In the genomic region with DNA sequence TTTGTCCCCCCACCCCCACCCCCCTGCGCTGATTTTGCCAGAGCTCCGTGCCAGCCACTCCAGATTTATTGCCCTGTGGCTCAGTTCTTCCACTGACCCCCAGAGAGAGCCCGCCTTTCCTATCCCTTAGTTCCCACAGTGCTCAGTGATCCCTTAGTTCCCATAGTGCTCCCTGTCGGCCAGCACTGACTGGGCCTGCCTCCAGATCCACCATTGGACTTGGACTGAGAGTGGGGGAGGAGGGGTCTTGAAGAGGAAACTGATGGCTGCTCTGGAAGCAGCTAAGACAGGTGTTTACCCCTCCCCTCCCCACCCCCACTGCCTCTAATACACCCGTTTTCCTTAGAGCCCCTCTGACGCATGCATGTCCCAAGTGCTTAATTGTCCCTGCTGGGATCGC, we compare ENCODE assay signal across 13 mouse cellular contexts. TPM values are rescaled to one million over a fixed set of nuclear protein-coding genes. Genes with fewer than 3 reads are reported as not detected.
DNase-seq lines count a peak whose midpoint lies in the region; ATAC-seq lines count a peak whose summit lies in the region.
"Had no signal": no experiment of that assay in that cellular context is flagged by ENCODE, and none has a peak within 500 bp of the region (broad histone marks: within the 10 kb centered on the region; RNA-seq: fewer than 3 reads in every experiment).

No protein-coding gene starts in this region.

- no peak overlapping the region; the same call in 1 of the 2 replicates for H3K4me3 ChIP-seq in heart, embryonic 11.5 days (ENCODE audit: low read depth, low read length)
- H3K4me3 ChIP-seq in hindbrain, embryonic 11.5 days (ENCODE audit: low read depth, low read length), result no peak overlapping the region
- no peak overlapping the region for H3K4me3 ChIP-seq in midbrain, embryonic 16.5 days (ENCODE audit: low read depth, low read length)
- H3K4me3 ChIP-seq: myocyte had no signal

- no peak overlapping the region for H3K27ac ChIP-seq in heart, embryonic 11.5 days (ENCODE audit: low read depth, low read length)
- no peak overlapping the region for H3K27ac ChIP-seq in hindbrain, embryonic 11.5 days (ENCODE audit: low read depth, low read length)
- H3K27ac ChIP-seq in midbrain, embryonic 16.5 days (ENCODE audit: low read length), result no peak overlapping the region
- H3K27ac ChIP-seq: liver, embryonic 14.5 days had no signal

- H3K4me2 ChIP-seq in heart, embryonic 11.5 days, result peak overlapping the region; percentile 3
- peak overlapping the region; percentile 11 for H3K4me2 ChIP-seq in hindbrain, embryonic 11.5 days (replicated peaks; ENCODE audit: low read depth, low read length)
- peak overlapping the region; percentile 40 for H3K4me2 ChIP-seq in midbrain, embryonic 16.5 days (ENCODE audit: low read length)

- WGBS in heart, embryonic 11.5 days (ENCODE audit: insufficient replicate concordance), result 22% methylated on average over 7 of the region's 7 CpGs
- 27% methylated on average over 7 of the region's 7 CpGs for WGBS in hindbrain, embryonic 11.5 days
- 12% methylated on average over 7 of the region's 7 CpGs for WGBS in midbrain, embryonic 16.5 days

- peaks cover 9% of the 10 kb centered on the region for H3K27me3 ChIP-seq in heart, embryonic 11.5 days (ENCODE audit: control insufficient read depth, insufficient read depth, low read length)
- no peaks in the 10 kb centered on the region for H3K27me3 ChIP-seq in hindbrain, embryonic 11.5 days (ENCODE audit: control insufficient read depth, insufficient read depth, low read length)
- H3K27me3 ChIP-seq in midbrain, embryonic 16.5 days (ENCODE audit: control insufficient read depth, insufficient read depth, low read depth, low read length), result no peaks in the 10 kb centered on the region

- no peak overlapping the region for H3K9ac ChIP-seq in heart, embryonic 11.5 days (ENCODE audit: low read depth, low read length)
- H3K9ac ChIP-seq in hindbrain, embryonic 11.5 days (ENCODE audit: low read depth, low read length), result no peak overlapping the region
- no peak overlapping the region; the same call in 1 of the 2 replicates for H3K9ac ChIP-seq in midbrain, embryonic 16.5 days (ENCODE audit: low read depth, low read length)
- H3K9ac ChIP-seq: liver, embryonic 14.5 days had no signal

- no peaks in the 10 kb centered on the region for H3K9me3 ChIP-seq in heart, embryonic 11.5 days (replicated peaks; ENCODE audit: control insufficient read depth, low read length)
- H3K9me3 ChIP-seq in hindbrain, embryonic 11.5 days (ENCODE audit: control insufficient read depth, low read length), result no peaks in the 10 kb centered on the region
- no peaks in the 10 kb centered on the region for H3K9me3 ChIP-seq in midbrain, embryonic 16.5 days (replicated peaks; ENCODE audit: control insufficient read depth, low read length, poor library complexity, severe bottlenecking)

- H3K4me1 ChIP-seq in heart, embryonic 11.5 days (ENCODE audit: control insufficient read depth, insufficient read depth, low read length), result no peaks in the 10 kb centered on the region
- H3K4me1 ChIP-seq in hindbrain, embryonic 11.5 days (replicated peaks; ENCODE audit: control insufficient read depth, insufficient read depth, low read length), result peaks cover 6% of the 10 kb centered on the region; the same call in 1 of the 2 replicates
- H3K4me1 ChIP-seq in midbrain, embryonic 16.5 days (ENCODE audit: control insufficient read depth, insufficient read depth, low read length), result peaks cover 4% of the 10 kb centered on the region; the same call in 1 of the 2 replicates

- DNase-seq in heart, adult 8-10 months (ENCODE audit: low spot score), result no peak
- DNase-seq in retina, postnatal 1 day, result peak; percentile 35
- no peak for DNase-seq in retina, embryonic 14.5 days (ENCODE audit: low spot score)
- no peak for DNase-seq in hindbrain, embryonic 11.5 days (ENCODE audit: low spot score)
- DNase-seq in adrenal gland, adult 2 months, result no peak
- no peak for DNase-seq in urinary bladder, postnatal 14 days (ENCODE audit: low spot score)
- DNase-seq: gastrocnemius, postnatal 25 days; kidney, postnatal 14 days had no signal

- no peak for ATAC-seq in heart, embryonic 11.5 days (replicated peaks; ENCODE audit: insufficient number of reproducible peaks, low FRiP score, low TSS enrichment)
- ATAC-seq in hindbrain, embryonic 11.5 days (ENCODE audit: low FRiP score), result 0 out of 2 replicates have a peak, but pooled peaks have one; percentile 36
- peak; percentile 51; the same call in 1 of the 2 replicates for ATAC-seq in midbrain, embryonic 16.5 days

- no peaks in the 10 kb centered on the region for H3K36me3 ChIP-seq in heart, embryonic 11.5 days (ENCODE audit: control insufficient read depth, insufficient read depth, low read length)
- no peaks in the 10 kb centered on the region for H3K36me3 ChIP-seq in hindbrain, embryonic 11.5 days (ENCODE audit: control insufficient read depth, insufficient read depth, low read length)
- no peaks in the 10 kb centered on the region for H3K36me3 ChIP-seq in midbrain, embryonic 16.5 days (ENCODE audit: control insufficient read depth, insufficient read depth, low read length)

RNA-seq across cellular contexts. Expression of a gene that starts 16.1 kb away (rescaled TPM):
- 0.07 TPM in 1 of 2 replicates, not detected in the other for polyA plus RNA-seq in heart, embryonic 11.5 days (2014; fragmentation: Nextera tagmentation; extraction: Ambion mirVana)
- total RNA-seq in heart, adult 8-10 months (2022), result 1 to 10 TPM; 1.1 to 2.0 (median 1.6) TPM
- polyA plus RNA-seq in hindbrain, embryonic 11.5 days (2014; fragmentation: Nextera tagmentation; extraction: Ambion mirVana), result 0.18 and 0.34 TPM in 2 replicates
- 4.0 and 5.7 TPM in 2 replicates for polyA plus RNA-seq in midbrain, embryonic 16.5 days (2015; fragmentation: Nextera tagmentation; extraction: Ambion mirVana)
- 1 to 10 TPM; 2.0 to 3.9 TPM for total RNA-seq in adrenal gland, adult 2 months (2021)
- 2.2 and 4.6 TPM in 2 replicates for polyA plus RNA-seq in adrenal gland, adult 2 months (2012; rRNA removed)

RNA-seq across cellular contexts. Expression of a gene that starts 16.3 kb away (rescaled TPM):
- polyA plus RNA-seq in heart, embryonic 11.5 days (2014; fragmentation: Nextera tagmentation; extraction: Ambion mirVana), result 0.64 and 1.7 TPM in 2 replicates
- total RNA-seq in heart, adult 8-10 months (2022), result 10 to 100 TPM; 11.5 to 19.1 (median 14.7) TPM
- 1.0 and 1.1 TPM in 2 replicates for polyA plus RNA-seq in hindbrain, embryonic 11.5 days (2014; fragmentation: Nextera tagmentation; extraction: Ambion mirVana)
- 2.5 and 2.7 TPM in 2 replicates for polyA plus RNA-seq in midbrain, embryonic 16.5 days (2015; fragmentation: Nextera tagmentation; extraction: Ambion mirVana)
- 10 to 100 TPM; 13.3 to 20.2 TPM for total RNA-seq in adrenal gland, adult 2 months (2021)
- polyA plus RNA-seq in adrenal gland, adult 2 months (2012; rRNA removed), result 43.0 and 52.5 TPM in 2 replicates

RNA-seq across cellular contexts. Expression of a gene that starts 20.7 kb away (rescaled TPM):
- not detected in 2 replicates for polyA plus RNA-seq in heart, embryonic 11.5 days (2014; fragmentation: Nextera tagmentation; extraction: Ambion mirVana)
- total RNA-seq in heart, adult 8-10 months (2022), result not detected
- polyA plus RNA-seq in hindbrain, embryonic 11.5 days (2014; fragmentation: Nextera tagmentation; extraction: Ambion mirVana), result not detected in 2 replicates
- not detected in 2 replicates for polyA plus RNA-seq in midbrain, embryonic 16.5 days (2015; fragmentation: Nextera tagmentation; extraction: Ambion mirVana)
- not detected for total RNA-seq in adrenal gland, adult 2 months (2021)
- not detected in 2 replicates for polyA plus RNA-seq in adrenal gland, adult 2 months (2012; rRNA removed)
- polyA plus RNA-seq: liver, embryonic 14.5 days; myocyte; stomach, embryonic 14.5 days had no signal

RNA-seq across cellular contexts. Expression of a gene that starts 38.2 kb away (rescaled TPM):
- 0.23 and 1.6 TPM in 2 replicates for polyA plus RNA-seq in heart, embryonic 11.5 days (2014; fragmentation: Nextera tagmentation; extraction: Ambion mirVana)
- total RNA-seq in heart, adult 8-10 months (2022), result not detected
- polyA plus RNA-seq in hindbrain, embryonic 11.5 days (2014; fragmentation: Nextera tagmentation; extraction: Ambion mirVana), result 0.14 and 0.31 TPM in 2 replicates
- 0.29 and 0.47 TPM in 2 replicates for polyA plus RNA-seq in midbrain, embryonic 16.5 days (2015; fragmentation: Nextera tagmentation; extraction: Ambion mirVana)
- not detected for total RNA-seq in adrenal gland, adult 2 months (2021)
- not detected in 2 replicates for polyA plus RNA-seq in adrenal gland, adult 2 months (2012; rRNA removed)
- total RNA-seq: gastrocnemius, postnatal 25 days had no signal
- polyA plus RNA-seq: stomach, embryonic 14.5 days had no signal

RNA-seq across cellular contexts. Expression of a gene that starts 50.0 kb away (rescaled TPM):
- polyA plus RNA-seq in heart, embryonic 11.5 days (2014; fragmentation: Nextera tagmentation; extraction: Ambion mirVana), result not detected in 2 replicates
- total RNA-seq in heart, adult 8-10 months (2022), result not detected
- not detected in 2 replicates for polyA plus RNA-seq in hindbrain, embryonic 11.5 days (2014; fragmentation: Nextera tagmentation; extraction: Ambion mirVana)
- not detected in 2 replicates for polyA plus RNA-seq in midbrain, embryonic 16.5 days (2015; fragmentation: Nextera tagmentation; extraction: Ambion mirVana)
- total RNA-seq in adrenal gland, adult 2 months (2021), result not detected
- polyA plus RNA-seq in adrenal gland, adult 2 months (2012; rRNA removed), result not detected in 2 replicates
- total RNA-seq: gastrocnemius, postnatal 25 days had no signal
- polyA plus RNA-seq: liver, embryonic 14.5 days; myocyte; stomach, embryonic 14.5 days had no signal

Comparison
In these comparisons a context has a peak if more than half of its experiments do, and no peak if none do; other contexts are left out.
1. RNA of a gene that starts 16.3 kb away (polyA plus RNA-seq): 43.0 to 52.5 TPM in adrenal gland, adult 2 months; 2.5 to 2.7 TPM in midbrain, embryonic 16.5 days, 1.0 to 1.1 TPM in hindbrain, embryonic 11.5 days and 0.64 to 1.7 TPM in heart, embryonic 11.5 days; every median in the first group is over 10 times any median in the second.
2. Peak in every context shown above with its lines, with median percentiles within 50 percentile points of each other: H3K4me2 ChIP-seq.